Mouse (Mus musculus): ENCODE results near the gene Ifrd1.

DNA sequence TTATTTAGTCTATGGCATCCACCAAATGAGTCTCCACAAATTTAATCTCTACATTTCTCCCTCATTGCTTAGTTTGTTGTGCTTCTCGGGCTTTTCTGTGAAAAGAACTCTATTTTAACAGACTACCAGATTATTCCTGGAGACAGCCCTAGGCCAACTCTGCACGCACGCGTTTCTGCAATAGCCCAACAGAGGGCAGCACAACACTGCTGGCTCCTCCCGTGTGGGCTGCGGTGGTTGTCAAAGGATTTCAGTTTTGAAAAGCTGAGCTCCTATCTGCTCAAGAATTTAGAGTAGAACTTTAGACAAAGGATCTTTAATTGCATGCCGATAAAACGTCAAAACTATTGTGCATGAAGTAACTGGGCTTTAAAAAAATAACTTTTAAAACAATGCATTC lies 8.9 kb upstream of the Ifrd1 start:
- TF ChIP-seq HCFC1 (IDR thresholded peaks at IDR 0.05; ENCODE audit: borderline replicate concordance, insufficient read depth, low read length) (no peak), ZNF384 (IDR thresholded peaks at IDR 0.05; ENCODE audit: low read depth, low read length) (no peak; the same call in 1 of the 2 replicates), CHD2 (IDR thresholded peaks at IDR 0.05; ENCODE audit: low read depth, low read length) (no peak)

Data from ES-E14 (cell line).